Mouse (Mus musculus) small intestine, adult 2 months (tissue): ENCODE measurements at regions not wholly inside any gene's neighbourhood (a gene's known extent, or its start where the extent isn't known, plus 50 kb on each side); places are given as distances from the start of the nearest gene placed in this dataset.

Experiments used
- CTCF ChIP-seq: fragments of 200-500 bp; IDR thresholded peaks from 2 replicates; pipeline ENCODE4 v1.5.1; 2012; ENCODE audit warnings: low read depth, mild to moderate bottlenecking, control low read depth, inconsistent platforms, low read length, moderate library complexity, mixed read lengths; ENCODE audit not compliant: insufficient replicate concordance, insufficient read length; ENCODE audit errors: extremely low read depth
- POLR2A ChIP-seq: fragments of 200-500 bp; IDR thresholded peaks from 2 replicates; pipeline ENCODE4 v1.6.1; 2012; ENCODE audit warnings: low read depth, mild to moderate bottlenecking, control low read depth, inconsistent platforms, low read length, moderate library complexity

DNA sequence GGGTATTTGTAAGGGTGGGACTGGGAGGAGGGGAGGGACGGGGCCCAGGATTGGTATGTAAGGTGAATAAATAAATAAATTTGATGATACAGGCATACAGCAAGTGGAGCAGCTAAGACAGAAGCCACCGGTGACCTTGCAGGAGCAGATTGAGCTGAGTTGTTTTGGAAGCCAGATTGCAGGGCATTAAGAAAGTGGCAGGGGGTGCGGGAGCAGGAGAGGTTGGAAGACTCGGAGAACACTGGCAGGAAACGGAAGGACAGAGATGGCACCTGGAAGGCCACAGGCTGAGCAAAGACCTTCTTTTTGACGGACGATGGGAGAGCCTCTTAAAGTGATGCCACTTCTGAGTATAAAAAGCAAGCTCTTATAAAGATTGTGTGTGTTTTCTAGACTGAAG is 94.3 kb downstream of the Ephb3 start:
- TF ChIP-seq POLR2A = no peak
- TF ChIP-seq CTCF = no peak
